Mouse (Mus musculus): ENCODE data around the gene Prr12. TPM values are rescaled to one million over a fixed set of nuclear protein-coding genes. Genes with fewer than 3 reads are reported as not detected.
"Not testable (repeated sequence)": the region's sequence is repeated elsewhere in the genome, so short reads cannot be mapped to it uniquely, and the experiment has no call there.

Gene Prr12
- total RNA-seq (2022), result 10 to 100 TPM; 22.4 to 26.3 (median 24.9) TPM

- DNase-seq (ENCODE audit: low spot score), result no peak
Measured at GRCm38 (mm10) chr7:45052862-45053116, at the start of gene Prr12. Gene Prr12, minus strand, starts transcription at chr7:45052881.

DNA sequence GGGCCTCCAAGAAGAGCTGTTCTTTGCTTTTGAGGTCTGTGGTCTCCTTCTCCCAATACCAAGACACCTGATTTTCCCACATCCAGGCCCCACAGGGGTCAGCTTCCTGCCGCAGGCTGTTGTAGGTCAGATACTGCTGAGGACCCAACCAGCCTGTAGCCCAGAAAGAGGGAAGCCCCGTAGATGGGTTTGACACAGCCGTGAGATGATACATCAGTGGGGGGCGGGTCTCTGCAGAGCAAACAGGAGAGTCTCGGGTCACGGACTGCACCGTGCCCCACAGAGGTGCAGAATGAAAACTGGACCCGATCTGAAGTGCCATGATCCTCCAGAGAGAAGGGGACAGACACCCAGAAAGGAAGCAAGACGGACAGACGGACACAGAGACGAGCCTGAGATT, 49.8 kb upstream of the Prr12 start:
- no peak for DNase-seq (ENCODE audit: low spot score)

DNA sequence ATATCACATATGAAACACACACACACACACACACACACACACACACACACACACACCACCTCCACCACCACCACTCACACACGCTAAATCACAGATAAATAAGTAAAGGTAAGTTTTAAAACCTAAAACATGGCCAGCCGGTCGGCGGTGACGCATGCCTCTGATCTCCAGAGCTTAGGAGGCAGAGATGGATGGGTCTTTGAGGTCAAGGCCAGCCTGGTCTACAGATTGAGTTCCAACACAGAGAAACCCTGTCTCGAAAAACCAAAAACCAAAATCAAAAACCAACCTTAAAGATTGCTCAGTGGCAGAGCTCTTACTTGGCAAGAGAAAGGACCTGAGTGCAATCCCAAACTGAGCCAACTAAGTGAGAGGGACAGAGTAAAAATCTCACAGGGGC, 47.4 kb upstream of the Prr12 start:
- no peak for DNase-seq (ENCODE audit: low spot score)

GRCm38 (mm10) chr7:45098541-45099240, 46.0 kb upstream of the Prr12 start:
- DNase-seq (ENCODE audit: low spot score), result no peak

DNA sequence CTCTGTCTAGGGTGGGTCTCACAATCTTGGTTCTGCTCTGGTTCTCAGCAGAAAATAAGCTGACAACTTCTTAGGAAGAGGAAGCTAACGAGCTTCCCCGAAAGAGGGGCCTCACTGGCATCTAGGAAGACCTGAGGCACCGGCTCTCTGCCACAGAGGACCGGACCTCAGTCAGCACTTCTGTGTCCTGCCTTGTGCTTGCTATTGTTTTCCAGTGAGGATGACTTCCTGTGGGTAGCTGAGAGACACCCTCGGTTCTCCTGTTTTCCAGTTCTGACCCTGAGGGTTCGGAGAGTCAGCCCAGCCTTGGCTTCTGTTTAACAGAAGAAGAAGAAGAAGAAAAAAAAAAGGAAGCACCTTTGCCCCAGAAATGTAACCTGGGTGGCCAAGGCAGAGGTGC, 44.8 kb upstream of the Prr12 start:
- DNase-seq (ENCODE audit: low spot score), result no peak

DNA sequence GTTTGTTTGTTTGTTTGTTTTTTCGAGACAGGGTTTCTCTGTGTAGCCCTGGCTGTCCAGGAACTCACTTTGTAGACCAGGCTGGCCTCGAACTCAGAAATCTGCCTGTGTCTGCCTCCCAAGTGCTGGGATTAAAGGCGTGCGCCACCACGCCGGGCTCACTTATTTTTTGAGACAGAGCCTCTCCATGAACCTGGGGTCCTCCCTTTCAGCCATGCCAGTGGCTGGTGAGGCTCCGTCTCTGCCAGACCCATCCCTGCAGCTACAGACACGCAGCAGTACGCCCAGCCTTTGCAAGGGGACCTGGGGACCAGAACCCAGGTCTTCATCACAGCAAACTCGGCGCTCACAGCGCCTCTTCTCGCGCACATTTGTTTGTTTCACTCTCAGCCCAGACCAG, 43.3 kb upstream of the Prr12 start:
- DNase-seq (ENCODE audit: low spot score), result not testable (repeated sequence)

GRCm38 (mm10) chr7:45095367-45095766, 42.7 kb upstream of the Prr12 start:
- no peak for DNase-seq (ENCODE audit: low spot score)

- DNase-seq (ENCODE audit: low spot score), result no peak
Measured at GRCm38 (mm10) chr7:45094121-45094520, 41.4 kb upstream of the Prr12 start.

GRCm38 (mm10) chr7:45093516-45093905, 40.8 kb upstream of the Prr12 start:
- no peak for DNase-seq (ENCODE audit: low spot score)

DNA sequence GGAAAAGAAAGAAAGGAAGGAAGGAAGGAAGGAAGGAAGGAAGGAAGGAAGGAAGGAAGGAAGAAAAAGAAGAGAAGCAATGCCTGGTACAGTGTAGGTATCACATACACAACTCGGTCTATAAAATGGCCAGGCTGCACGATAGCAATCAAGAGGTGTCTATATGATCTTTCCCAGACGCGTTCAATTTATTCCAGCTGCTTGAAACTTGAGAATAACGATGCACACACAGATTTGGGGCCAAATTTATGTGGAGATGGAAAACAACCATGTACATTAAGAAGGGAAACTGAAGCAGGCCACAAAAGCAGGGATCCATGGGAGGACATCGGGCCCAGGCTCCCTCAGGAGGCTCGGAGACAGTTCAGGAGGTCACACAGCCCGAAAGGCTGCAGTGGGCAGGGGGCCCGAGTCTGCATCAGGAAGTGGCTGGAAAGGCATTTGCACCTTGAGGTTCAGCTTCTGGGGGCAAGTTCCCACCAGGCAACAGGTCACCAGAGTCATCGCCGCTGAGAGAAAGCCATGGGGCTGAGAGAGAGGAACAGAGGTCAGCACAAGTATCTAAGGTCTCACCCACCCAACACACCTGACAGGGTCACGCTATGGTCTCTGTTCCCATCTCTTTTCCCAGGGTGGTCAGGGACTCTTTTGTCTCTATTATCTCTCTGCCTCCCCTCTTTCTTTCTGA, 40.3 kb upstream of the Prr12 start:
- no peak for DNase-seq (ENCODE audit: low spot score)

- peak; percentile 82 for DNase-seq (ENCODE audit: low spot score)
Measured at GRCm38 (mm10) chr7:45092048-45092447, 39.4 kb upstream of the Prr12 start, which contains the start of gene Rcn3. Gene Rcn3, minus strand, starts transcription at chr7:45092221.

GRCm38 (mm10) chr7:45091001-45091990, 38.6 kb upstream of the Prr12 start:
- DNase-seq (ENCODE audit: low spot score), result no peak

DNA sequence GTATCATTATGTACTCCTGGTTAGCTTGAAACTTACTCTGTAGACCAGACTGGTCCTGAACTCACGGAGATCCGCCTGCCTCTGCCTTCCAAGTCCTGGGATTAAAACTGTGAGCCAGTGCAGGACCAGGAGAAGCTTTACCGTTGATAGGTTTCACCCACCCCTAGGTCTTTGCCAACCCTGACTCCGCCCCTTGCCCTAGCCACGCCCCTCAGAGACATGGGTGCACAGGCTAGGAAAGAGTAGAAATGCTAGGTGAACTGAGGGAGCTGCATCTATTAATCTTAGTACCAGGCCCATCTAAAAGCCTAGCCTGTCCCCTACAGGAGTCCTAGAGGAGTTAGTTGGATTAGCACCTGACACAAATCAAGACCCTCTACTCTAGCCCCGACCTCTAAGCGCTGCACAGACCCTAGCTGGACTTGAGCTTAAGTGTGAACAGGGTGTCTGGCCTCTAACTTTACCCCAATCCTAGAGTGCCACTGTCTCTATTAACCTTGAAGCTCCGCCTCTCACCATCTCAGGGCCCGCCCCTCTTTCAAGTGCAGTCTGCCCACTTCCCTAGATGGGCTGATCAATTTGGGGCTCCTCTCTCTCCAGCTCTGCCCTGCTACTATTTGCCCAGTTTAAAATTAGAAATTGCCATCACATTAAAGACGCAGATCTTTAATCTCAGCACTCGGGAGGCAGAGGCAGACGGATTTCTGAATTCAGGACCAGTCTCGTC, 37.7 kb upstream of the Prr12 start:
- DNase-seq (ENCODE audit: low spot score), result no peak

DNA sequence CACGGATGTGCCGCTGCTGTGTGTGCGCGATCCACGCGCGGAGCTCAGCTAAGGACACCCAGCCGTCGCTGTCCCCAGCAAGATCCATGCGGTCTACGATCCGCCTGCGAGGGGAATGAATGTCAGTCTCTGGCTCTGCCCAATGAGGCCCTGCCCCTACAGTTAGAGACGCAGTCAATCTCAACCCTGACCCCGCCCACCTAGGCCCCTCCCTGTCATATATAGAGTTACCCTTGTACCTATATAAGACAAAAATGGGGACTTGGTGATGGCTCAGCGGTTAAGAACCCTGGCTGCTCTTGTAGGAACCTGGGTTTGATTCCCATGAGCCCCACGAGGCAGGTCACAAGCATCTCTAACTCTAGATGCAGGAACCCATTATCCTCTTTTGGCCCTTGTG, 35.9 kb upstream of the Prr12 start:
- no peak for DNase-seq (ENCODE audit: low spot score)

DNA sequence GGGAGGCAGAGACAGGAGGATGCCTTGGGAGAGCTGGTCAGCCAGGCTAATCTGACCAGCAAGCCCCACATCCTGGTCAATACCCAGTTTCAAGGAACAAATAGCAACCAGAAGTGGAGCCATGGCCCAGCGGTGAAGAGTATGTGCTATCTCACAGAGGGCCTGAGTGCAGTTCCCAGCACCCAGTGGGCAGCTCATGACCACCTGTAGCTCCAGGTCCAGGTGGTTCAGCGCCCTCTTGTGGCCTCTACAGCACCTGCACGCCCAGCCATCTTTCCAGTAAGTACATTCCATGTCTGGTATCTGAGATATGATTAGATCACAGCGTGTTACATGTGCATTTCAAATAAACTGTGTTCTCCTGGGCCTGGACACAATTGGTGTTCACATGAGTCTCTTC, 33.4 kb upstream of the Prr12 start:
- no peak for DNase-seq (ENCODE audit: low spot score)

- DNase-seq (ENCODE audit: low spot score), result no peak
Measured at GRCm38 (mm10) chr7:45083300-45083890, 30.7 kb upstream of the Prr12 start.

DNA sequence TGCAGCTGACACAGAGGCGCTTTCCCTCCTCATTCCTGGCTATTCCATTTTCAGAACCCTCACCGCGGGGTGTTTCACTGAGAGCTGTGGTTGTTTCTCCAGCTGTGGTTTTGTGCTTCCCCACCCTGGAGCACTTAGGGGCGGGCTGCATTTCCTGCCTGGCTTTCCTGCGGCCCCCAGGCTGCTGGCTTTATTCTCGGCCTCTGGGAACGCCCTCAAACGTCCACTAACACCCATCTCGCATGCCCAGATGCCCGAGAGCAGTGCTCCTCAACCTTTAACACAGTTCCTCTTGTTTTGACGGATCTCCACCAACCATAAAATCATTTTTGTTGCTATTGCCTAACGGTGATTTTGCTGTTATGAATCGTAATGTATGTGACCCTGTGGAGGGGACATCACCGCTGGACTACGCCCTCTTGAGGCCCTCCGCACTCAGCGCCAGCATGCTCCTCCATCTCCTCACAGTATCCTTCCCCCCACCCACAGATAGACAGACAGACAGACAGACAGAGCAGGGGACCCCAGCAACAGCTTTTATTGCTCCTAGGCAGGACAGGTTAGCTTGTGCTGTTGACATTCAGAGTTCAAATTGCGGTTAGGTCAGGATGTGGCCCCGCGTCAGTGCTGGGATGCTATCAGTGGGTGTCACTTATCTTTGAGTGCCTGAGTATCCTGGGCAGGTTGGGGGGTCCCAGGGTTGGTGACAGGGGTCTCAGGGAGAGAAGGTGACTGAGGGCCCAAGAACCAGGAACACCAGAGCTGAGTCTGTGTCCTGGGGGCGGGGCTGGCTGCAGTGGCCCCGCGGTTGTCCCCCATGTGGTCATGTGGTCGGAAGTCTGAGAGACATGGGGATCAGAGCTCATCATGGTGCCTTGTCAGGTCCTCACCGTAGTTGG, 30.0 kb upstream of the Prr12 start:
- DNase-seq (ENCODE audit: low spot score), result peak; percentile 80

DNA sequence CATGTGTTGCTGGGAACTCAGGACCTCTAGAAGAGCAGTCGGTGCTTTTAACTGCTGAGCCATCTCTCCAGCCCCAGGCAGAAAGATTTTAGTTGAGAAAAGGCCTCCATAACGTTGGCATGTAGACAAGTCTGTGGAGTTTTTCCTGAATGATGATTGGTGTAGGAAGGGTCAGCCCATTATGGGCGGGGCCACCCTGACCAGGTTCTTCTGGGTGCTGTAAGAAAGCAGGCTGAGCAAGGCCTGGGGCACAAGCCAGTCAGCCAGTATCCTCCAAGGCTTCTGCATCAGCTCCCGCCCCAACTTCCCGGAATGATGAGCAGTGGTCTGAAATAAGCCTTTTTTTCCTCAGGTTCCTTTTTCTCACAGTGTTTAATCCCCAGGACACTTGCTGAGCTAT, 28.3 kb upstream of the Prr12 start:
- no peak for DNase-seq (ENCODE audit: low spot score)

DNA sequence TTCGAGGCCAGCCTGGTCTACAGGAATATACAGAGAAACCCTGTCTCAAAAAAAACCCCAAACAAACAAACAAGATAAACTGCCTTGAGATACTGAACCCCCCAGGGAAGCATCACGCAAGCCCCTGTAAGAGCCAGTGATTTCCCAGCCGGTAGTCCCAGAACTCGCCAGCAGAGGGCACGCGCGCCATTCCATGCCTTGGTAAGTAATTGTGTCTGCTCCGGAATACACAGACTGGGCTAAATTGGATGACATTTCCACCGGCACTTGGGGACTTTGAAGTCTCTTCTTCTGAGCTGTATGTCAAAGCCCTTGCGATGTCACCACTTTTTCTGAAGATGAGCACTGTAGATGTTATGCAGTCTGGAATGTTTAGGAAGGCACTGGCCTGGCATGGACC, 27.2 kb upstream of the Prr12 start:
- peak; percentile 94 for DNase-seq (ENCODE audit: low spot score)

DNA sequence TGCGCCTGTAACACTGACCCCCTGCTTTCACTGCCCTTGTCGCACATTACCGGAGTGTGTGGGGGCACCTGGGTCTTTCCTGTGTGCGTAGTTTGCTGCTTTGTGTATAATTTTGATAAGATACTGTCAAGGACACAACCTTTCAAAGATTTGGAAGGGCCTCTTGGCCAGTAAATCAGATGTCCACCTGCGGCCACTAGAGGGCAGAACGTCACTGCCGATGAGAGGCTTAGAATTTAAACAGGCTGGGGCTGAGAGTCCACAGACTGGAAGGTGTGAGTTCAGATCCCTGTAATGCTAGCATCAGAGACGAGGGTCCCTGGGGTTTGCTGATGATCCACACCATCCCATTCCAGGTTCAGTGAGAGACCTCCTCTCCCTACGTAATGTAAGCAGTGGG, 25.8 kb upstream of the Prr12 start:
- peak; percentile 80 for DNase-seq (ENCODE audit: low spot score)
